In the genomic region with DNA sequence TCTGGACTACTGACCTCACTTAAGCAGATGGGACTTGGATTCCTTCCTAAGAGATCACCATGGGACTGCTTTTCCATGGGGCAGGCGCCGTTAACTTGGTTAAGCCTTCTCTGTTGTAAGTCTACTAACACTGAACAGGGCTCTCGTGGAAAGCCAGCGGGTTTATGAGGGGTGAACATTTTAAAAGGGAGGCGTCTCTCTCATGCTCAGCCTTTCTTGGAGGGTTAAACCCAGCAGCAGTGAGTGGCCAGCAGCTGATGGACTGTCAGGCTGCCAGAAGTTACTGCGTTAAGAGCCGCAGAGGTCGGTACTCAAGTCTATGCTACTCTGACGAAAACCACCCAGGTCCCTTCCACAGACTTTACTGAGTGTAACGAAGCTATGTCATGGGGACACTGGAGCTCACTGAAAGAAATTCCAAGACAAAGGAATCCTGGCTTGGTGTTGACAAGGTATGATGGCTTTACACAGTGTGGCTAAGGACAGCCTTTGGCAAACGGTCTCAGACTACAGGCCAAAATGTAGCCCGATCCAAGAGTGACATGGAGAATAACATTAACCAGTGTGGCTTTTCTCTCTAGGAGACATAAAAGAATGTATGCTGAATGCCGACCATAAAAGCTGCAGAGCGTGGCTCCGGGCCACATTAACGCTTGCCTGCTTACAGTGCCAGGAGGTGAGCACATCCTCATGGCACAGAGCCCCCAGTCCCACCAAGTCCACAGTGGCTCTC, we compare ENCODE assay signal across 8 mouse cellular contexts.
DNase-seq lines count a peak whose midpoint lies in the region; ATAC-seq and TF ChIP-seq lines count a peak whose summit lies in the region.

No protein-coding gene starts in this region.

- no peak for TF ChIP-seq POLR2A in brain, embryonic 14.5 days (IDR thresholded peaks at IDR 0.05; ENCODE audit: borderline replicate concordance, extremely low read depth, insufficient read depth, insufficient read length, poor library complexity, severe bottlenecking)
- TF ChIP-seq POLR2A in heart, adult 2 months (IDR thresholded peaks at IDR 0.05; ENCODE audit: insufficient read depth, low read depth, low read length): no peak
- no peak for TF ChIP-seq POLR2A in kidney, adult 2 months (IDR thresholded peaks at IDR 0.05; ENCODE audit: low read depth, low read length)

- intact Hi-C loops in heart, adult 2 months (cut with DNase I): loop anchor here (5.0 kb wide), 2 partner anchors 55 to 135 kb away; no protein-coding TSS in a partner anchor

- H3K27ac ChIP-seq in embryonic facial prominence, embryonic 12.5 days: peak overlapping the region; percentile 68
- H3K27ac ChIP-seq in embryonic facial prominence, embryonic 10.5 days (replicated peaks): no peak overlapping the region; the same call in 1 of the 2 replicates
- H3K27ac ChIP-seq in heart, adult 2 months: peak overlapping the region; percentile 42
- H3K27ac ChIP-seq in kidney, adult 2 months (ENCODE audit: insufficient read depth, low read depth, low read length): no peak overlapping the region
- H3K27ac ChIP-seq in midbrain, postnatal 0 days (ENCODE audit: low read depth, low read length): peak overlapping the region; percentile 48
- no peak overlapping the region for H3K27ac ChIP-seq in liver, postnatal 0 days (ENCODE audit: low read depth)

- 73% methylated on average over 16 of the region's 16 CpGs for WGBS in embryonic facial prominence, embryonic 12.5 days
- 90% methylated on average over 16 of the region's 16 CpGs for WGBS in embryonic facial prominence, embryonic 10.5 days
- 42% methylated on average over 16 of the region's 16 CpGs for WGBS in heart, adult 2 months
- 24% methylated on average over 16 of the region's 16 CpGs for WGBS in kidney, adult 2 months
- 61% methylated on average over 16 of the region's 16 CpGs for WGBS in midbrain, postnatal 0 days
- WGBS in liver, postnatal 0 days (ENCODE audit: insufficient replicate concordance): 85% methylated on average over 16 of the region's 16 CpGs

- ATAC-seq in embryonic facial prominence, embryonic 12.5 days (ENCODE audit: insufficient number of reproducible peaks, insufficient read depth, low FRiP score, low TSS enrichment): peak; percentile 18; the same call in 1 of the 2 replicates
- ATAC-seq in midbrain, postnatal 0 days (ENCODE audit: low FRiP score): peak; percentile 69
- ATAC-seq in liver, postnatal 0 days: no peak

- H3K4me2 ChIP-seq in embryonic facial prominence, embryonic 12.5 days (replicated peaks): no peak overlapping the region
- H3K4me2 ChIP-seq in midbrain, postnatal 0 days (ENCODE audit: low read depth, low read length, poor library complexity, severe bottlenecking): peak overlapping the region; percentile 12; the same call in 1 of the 2 replicates
- H3K4me2 ChIP-seq in liver, postnatal 0 days (ENCODE audit: low read depth, low read length): no peak overlapping the region

- no peak overlapping the region for H3K9ac ChIP-seq in embryonic facial prominence, embryonic 12.5 days
- peak overlapping the region; percentile 50 for H3K9ac ChIP-seq in heart, adult 2 months (ENCODE audit: low read depth, low read length)
- no peak overlapping the region for H3K9ac ChIP-seq in midbrain, postnatal 0 days (replicated peaks; ENCODE audit: low read length, poor library complexity, severe bottlenecking)
- no peak overlapping the region for H3K9ac ChIP-seq in liver, postnatal 0 days (replicated peaks)

- DNase-seq in embryonic facial prominence, embryonic 10.5 days (ENCODE audit: low spot score): no peak
- peak; percentile 90 for DNase-seq in brain, embryonic 14.5 days (ENCODE audit: low read depth)
- peak; percentile 60 to 69 for DNase-seq in heart, adult 2 months
- peak; percentile 21 for DNase-seq in kidney, adult 2 months
- peak; percentile 85 for DNase-seq in midbrain, postnatal 0 days (ENCODE audit: low spot score)
- DNase-seq in frontal cortex, postnatal 36 days (ENCODE audit: low spot score in 2 of 2): no peak
- DNase-seq in liver, postnatal 0 days: no peak

- H3K36me3 ChIP-seq in embryonic facial prominence, embryonic 12.5 days: peaks cover 24% of the 10 kb centered on the region; the same call in 1 of the 2 replicates
- peaks cover 34% of the 10 kb centered on the region for H3K36me3 ChIP-seq in embryonic facial prominence, embryonic 10.5 days (replicated peaks)
- H3K36me3 ChIP-seq in heart, adult 2 months (ENCODE audit: control insufficient read depth, insufficient read depth, low read length): no peaks in the 10 kb centered on the region
- H3K36me3 ChIP-seq in kidney, adult 2 months (ENCODE audit: control insufficient read depth, insufficient read depth, low read length): no peaks in the 10 kb centered on the region
- H3K36me3 ChIP-seq in midbrain, postnatal 0 days (ENCODE audit: insufficient read depth, low read length): peaks cover 11% of the 10 kb centered on the region; the same call in 1 of the 2 replicates
- H3K36me3 ChIP-seq in liver, postnatal 0 days (replicated peaks; ENCODE audit: insufficient read depth, low read length): no peaks in the 10 kb centered on the region

- H3K9me3 ChIP-seq in embryonic facial prominence, embryonic 12.5 days: no peaks in the 10 kb centered on the region
- H3K9me3 ChIP-seq in embryonic facial prominence, embryonic 10.5 days: peaks cover 4% of the 10 kb centered on the region; the same call in 1 of the 2 replicates
- H3K9me3 ChIP-seq in midbrain, postnatal 0 days (ENCODE audit: low read length): no peaks in the 10 kb centered on the region
- H3K9me3 ChIP-seq in liver, postnatal 0 days (ENCODE audit: low read length): no peaks in the 10 kb centered on the region

- no peaks in the 10 kb centered on the region for H3K79me2 ChIP-seq in heart, adult 2 months (replicated peaks; ENCODE audit: control insufficient read depth, insufficient read depth, low read length)

- H3K27me3 ChIP-seq in embryonic facial prominence, embryonic 12.5 days: no peaks in the 10 kb centered on the region
- H3K27me3 ChIP-seq in embryonic facial prominence, embryonic 10.5 days (replicated peaks; ENCODE audit: low read depth, poor library complexity, severe bottlenecking): no peaks in the 10 kb centered on the region
- no peaks in the 10 kb centered on the region for H3K27me3 ChIP-seq in heart, adult 2 months (ENCODE audit: control insufficient read depth, insufficient read depth, low read length)
- no peaks in the 10 kb centered on the region for H3K27me3 ChIP-seq in kidney, adult 2 months (replicated peaks; ENCODE audit: control insufficient read depth, insufficient read depth, low read length)
- H3K27me3 ChIP-seq in midbrain, postnatal 0 days (ENCODE audit: insufficient read depth, low read length): no peaks in the 10 kb centered on the region
- H3K27me3 ChIP-seq in liver, postnatal 0 days (ENCODE audit: insufficient read depth, low read length): no peaks in the 10 kb centered on the region

- TF ChIP-seq CTCF in brain, embryonic 14.5 days (IDR thresholded peaks at IDR 0.05; ENCODE audit: borderline replicate concordance, extremely low read depth, insufficient read depth, insufficient read length): no peak
- TF ChIP-seq CTCF in heart, adult 2 months (IDR thresholded peaks at IDR 0.05): no peak
- no peak for TF ChIP-seq CTCF in kidney, adult 2 months (conservative IDR thresholded peaks at IDR 0.05; ENCODE audit: insufficient read depth, insufficient read length, low read depth, low read length)
- TF ChIP-seq CTCF in midbrain, postnatal 0 days (IDR thresholded peaks at IDR 0.05): no peak
- no peak for TF ChIP-seq CTCF in liver, postnatal 0 days (IDR thresholded peaks at IDR 0.05; ENCODE audit: low read depth)

- H3K4me1 ChIP-seq in embryonic facial prominence, embryonic 12.5 days: peaks cover 9% of the 10 kb centered on the region; the same call in 1 of the 2 replicates
- H3K4me1 ChIP-seq in embryonic facial prominence, embryonic 10.5 days: peaks cover 8% of the 10 kb centered on the region; the same call in 1 of the 2 replicates
- H3K4me1 ChIP-seq in heart, adult 2 months (ENCODE audit: control insufficient read depth, insufficient read depth, low read length): peaks cover 2% of the 10 kb centered on the region
- H3K4me1 ChIP-seq in kidney, adult 2 months (ENCODE audit: control insufficient read depth, insufficient read depth, low read length): peaks cover 5% of the 10 kb centered on the region; the same call in 1 of the 2 replicates
- H3K4me1 ChIP-seq in midbrain, postnatal 0 days (ENCODE audit: insufficient read depth, low read length): no peaks in the 10 kb centered on the region
- H3K4me1 ChIP-seq in liver, postnatal 0 days (ENCODE audit: insufficient read depth): no peaks in the 10 kb centered on the region

- no peak for TF ChIP-seq EP300 in heart, adult 2 months (IDR thresholded peaks at IDR 0.05; ENCODE audit: insufficient read depth, low read depth, low read length)
- TF ChIP-seq EP300 in liver, postnatal 0 days (IDR thresholded peaks at IDR 0.05; ENCODE audit: low read depth): no peak

- no peak overlapping the region for H3K4me3 ChIP-seq in embryonic facial prominence, embryonic 12.5 days
- no peak overlapping the region for H3K4me3 ChIP-seq in embryonic facial prominence, embryonic 10.5 days
- peak overlapping the region; percentile 28 for H3K4me3 ChIP-seq in heart, adult 2 months
- peak overlapping the region; percentile 47 for H3K4me3 ChIP-seq in kidney, adult 2 months (ENCODE audit: insufficient read depth, low read depth, low read length)
- no peak overlapping the region for H3K4me3 ChIP-seq in midbrain, postnatal 0 days (ENCODE audit: low read depth, low read length)
- no peak overlapping the region for H3K4me3 ChIP-seq in liver, postnatal 0 days (ENCODE audit: low read depth, low read length)

Comparison
In these comparisons a context has a peak if more than half of its experiments do, and no peak if none do; other contexts are left out.
1. H3K27ac ChIP-seq: peak in embryonic facial prominence, embryonic 12.5 days (single experiment), heart, adult 2 months (single experiment) and midbrain, postnatal 0 days (single experiment); none in embryonic facial prominence, embryonic 10.5 days (single experiment), kidney, adult 2 months (single experiment) and liver, postnatal 0 days (single experiment).
2. H3K4me3 ChIP-seq: peak in heart, adult 2 months (single experiment) and kidney, adult 2 months (single experiment); none in embryonic facial prominence, embryonic 12.5 days (single experiment), embryonic facial prominence, embryonic 10.5 days (single experiment), midbrain, postnatal 0 days (single experiment) and liver, postnatal 0 days (single experiment).
3. DNase-seq: peak in brain, embryonic 14.5 days (single experiment), heart, adult 2 months (2 of 2), kidney, adult 2 months (single experiment) and midbrain, postnatal 0 days (single experiment); none in embryonic facial prominence, embryonic 10.5 days (single experiment), frontal cortex, postnatal 36 days (0 of 2) and liver, postnatal 0 days (single experiment).